Mouse (Mus musculus): Measurements from ENCODE around the gene Nhej1.

- TF ChIP-seq CTCF (IDR thresholded peaks at IDR 0.05) (no peak), EP300 (IDR thresholded peaks at IDR 0.05) (no peak)
Observed at GRCm38 (mm10) chr1:74962126-74962852, 162.7 kb downstream of the Nhej1 start.

Data from lung, postnatal 0 days (tissue).